10 mouse cellular contexts compared by ENCODE assay signal in the genomic region with DNA sequence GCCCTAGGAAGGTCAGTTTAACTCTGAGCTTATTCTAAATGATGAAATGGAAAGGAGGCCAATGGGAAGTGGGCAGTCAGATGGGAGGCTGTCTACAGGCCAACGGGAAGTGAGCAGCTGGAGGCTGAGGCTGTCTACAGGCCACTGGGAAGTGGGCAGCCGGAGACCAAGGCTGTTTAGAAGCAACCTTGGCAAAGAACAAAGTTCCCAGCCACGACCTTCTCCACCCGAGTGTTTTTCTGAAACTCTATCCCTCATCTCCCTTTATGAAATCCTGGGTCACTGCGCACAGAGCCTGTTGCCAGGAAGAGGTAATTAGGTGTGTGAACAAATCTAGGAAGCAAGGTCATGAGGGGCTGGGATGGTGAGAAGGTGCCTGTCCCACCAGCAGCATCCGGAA. TPM values are rescaled to one million over a fixed set of nuclear protein-coding genes. Genes with fewer than 3 reads are reported as not detected.
A peak's percentile ranks its signal among the peaks of the same experiment; 100 is the strongest.
DNase-seq lines count a peak whose midpoint lies in the region; ATAC-seq and TF ChIP-seq lines count a peak whose summit lies in the region.
"Had no signal": no experiment of that assay in that cellular context is flagged by ENCODE, and none has a peak within 500 bp of the region (broad histone marks: within the 10 kb centered on the region; RNA-seq: fewer than 3 reads in every experiment).

No protein-coding gene starts in this region.

- no peaks in the 10 kb centered on the region for H3K27me3 ChIP-seq in heart, adult 2 months (ENCODE audit: control insufficient read depth, insufficient read depth, low read length)
- H3K27me3 ChIP-seq in heart, embryonic 10.5 days (ENCODE audit: insufficient read depth, poor library complexity, severe bottlenecking): no peaks in the 10 kb centered on the region
- no peaks in the 10 kb centered on the region for H3K27me3 ChIP-seq in MEL (ENCODE audit: control insufficient read depth in 1 of 2, insufficient read depth in 2 of 2, low read length in 2 of 2)
- H3K27me3 ChIP-seq in intestine, embryonic 16.5 days (replicated peaks; ENCODE audit: control insufficient read depth, insufficient read depth, low read length): no peaks in the 10 kb centered on the region
- H3K27me3 ChIP-seq: neural tube, embryonic 15.5 days had no signal

- TF ChIP-seq POLR2A in heart, adult 2 months (IDR thresholded peaks at IDR 0.05; ENCODE audit: insufficient read depth, low read depth, low read length): no peak
- no peak for TF ChIP-seq POLR2A in MEL (IDR thresholded peaks at IDR 0.05; ENCODE audit: control insufficient read depth in 1 of 2, insufficient read depth in 1 of 2, low read depth in 1 of 2, low read length in 2 of 2, poor library complexity in 1 of 2)

- no peak for ATAC-seq in intestine, embryonic 16.5 days

- H3K9me3 ChIP-seq in heart, embryonic 10.5 days: no peaks in the 10 kb centered on the region
- H3K9me3 ChIP-seq in MEL (replicated peaks; ENCODE audit: insufficient read depth, low read length): no peaks in the 10 kb centered on the region
- no peaks in the 10 kb centered on the region for H3K9me3 ChIP-seq in intestine, embryonic 16.5 days (ENCODE audit: control insufficient read depth, low read length)
- H3K9me3 ChIP-seq: neural tube, embryonic 15.5 days had no signal

- H3K79me2 ChIP-seq in heart, adult 2 months (replicated peaks; ENCODE audit: control insufficient read depth, insufficient read depth, low read length): no peaks in the 10 kb centered on the region
- peaks cover 3% of the 10 kb centered on the region; the same call in 1 of the 2 replicates for H3K79me2 ChIP-seq in MEL (ENCODE audit: control insufficient read depth, insufficient read depth, low read length, poor library complexity)

- intact Hi-C loops in heart, adult 2 months (cut with DNase I): loop anchor here (2.0 kb wide), 1 partner anchor 25 kb away; a partner anchor contains a TSS

- H3K9ac ChIP-seq in heart, adult 2 months (ENCODE audit: low read depth, low read length): no peak overlapping the region
- H3K9ac ChIP-seq in MEL (ENCODE audit: control insufficient read depth, low read depth, low read length, poor library complexity, severe bottlenecking): peak overlapping the region; percentile 78; the same call in 1 of the 2 replicates
- H3K9ac ChIP-seq in intestine, embryonic 16.5 days (ENCODE audit: low read depth, low read length): no peak overlapping the region
- H3K9ac ChIP-seq: neural tube, embryonic 15.5 days had no signal

- no peaks in the 10 kb centered on the region; the same call in 1 of the 2 replicates for H3K36me3 ChIP-seq in heart, adult 2 months (ENCODE audit: control insufficient read depth, insufficient read depth, low read length)
- H3K36me3 ChIP-seq in heart, embryonic 10.5 days: peaks cover 48% of the 10 kb centered on the region
- H3K36me3 ChIP-seq in MEL (ENCODE audit: control insufficient read depth in 1 of 2, insufficient read depth in 2 of 2, low read length in 2 of 2): peaks cover 0 to 23% of the 10 kb centered on the region in 2 experiments; a peak in 2 of 4 replicates
- no peaks in the 10 kb centered on the region for H3K36me3 ChIP-seq in intestine, embryonic 16.5 days (ENCODE audit: control insufficient read depth, insufficient read depth, low read length)

- TF ChIP-seq EP300 in heart, adult 2 months (IDR thresholded peaks at IDR 0.05; ENCODE audit: insufficient read depth, low read depth, low read length): no peak
- TF ChIP-seq EP300 in MEL (IDR thresholded peaks at IDR 0.05; ENCODE audit: low read depth in 1 of 2, low read length in 2 of 2): no peak

- H3K4me2 ChIP-seq in intestine, embryonic 16.5 days (ENCODE audit: low read depth, low read length): no peak overlapping the region
- H3K4me2 ChIP-seq: neural tube, embryonic 15.5 days had no signal

- WGBS in heart, adult 2 months: 46% methylated on average over 6 of the region's 6 CpGs
- 75% methylated on average over 6 of the region's 6 CpGs for WGBS in heart, embryonic 10.5 days
- 67% methylated on average over 6 of the region's 6 CpGs for WGBS in intestine, embryonic 16.5 days

- TF ChIP-seq CTCF in heart, adult 2 months (IDR thresholded peaks at IDR 0.05): no peak
- TF ChIP-seq CTCF in MEL (IDR thresholded peaks at IDR 0.05 in 2 of 3, conservative IDR thresholded peaks at IDR 0.05 in 1 of 3; ENCODE audit: control insufficient read depth in 1 of 3, insufficient read depth in 1 of 3, low read depth in 2 of 3, low read length in 3 of 3, poor library complexity in 1 of 3, severe bottlenecking in 1 of 3): no peak

- no peak overlapping the region for H3K4me3 ChIP-seq in heart, adult 2 months
- no peak overlapping the region for H3K4me3 ChIP-seq in heart, embryonic 10.5 days
- no peak overlapping the region; a peak in 1 of 4 replicates for H3K4me3 ChIP-seq in MEL (ENCODE audit: control insufficient read depth in 1 of 2, insufficient read depth in 1 of 2, low read depth in 2 of 2, low read length in 2 of 2)
- no peak overlapping the region for H3K4me3 ChIP-seq in intestine, embryonic 16.5 days (ENCODE audit: low read length)
- H3K4me3 ChIP-seq: neural tube, embryonic 15.5 days had no signal

- no peak for TF ChIP-seq RAD21 in MEL (IDR thresholded peaks at IDR 0.05; ENCODE audit: low read depth, low read length)

- no peak for DNase-seq in heart, adult 2 months
- no peak for DNase-seq in heart, embryonic 10.5 days (ENCODE audit: low spot score)
- peak; percentile 48 for DNase-seq in MEL (ENCODE audit: low read depth, low spot score)
- DNase-seq in lung, postnatal 14 days: peak; percentile 51
- DNase-seq in yolk sac, embryonic 10.5 days (ENCODE audit: low spot score): no peak
- no peak for DNase-seq in frontal cortex, postnatal 10 days (ENCODE audit: low spot score in 2 of 2)
- no peak for DNase-seq in cerebellum, postnatal 4 days (ENCODE audit: low spot score in 2 of 2)
- DNase-seq: cerebellum, postnatal 14 days had no signal

- H3K27ac ChIP-seq in heart, adult 2 months: peak overlapping the region; percentile 79
- H3K27ac ChIP-seq in heart, embryonic 10.5 days: no peak overlapping the region
- H3K27ac ChIP-seq in MEL (ENCODE audit: control insufficient read depth, low read depth, low read length): peak overlapping the region; percentile 97
- H3K27ac ChIP-seq in intestine, embryonic 16.5 days (ENCODE audit: low read length): 0 out of 2 replicates have a peak overlapping the region, but pooled peaks have one; percentile 79

- peaks cover 20% of the 10 kb centered on the region for H3K4me1 ChIP-seq in heart, adult 2 months (ENCODE audit: control insufficient read depth, insufficient read depth, low read length)
- H3K4me1 ChIP-seq in heart, embryonic 10.5 days: peaks cover 61% of the 10 kb centered on the region
- peaks cover 18 to 30% of the 10 kb centered on the region in 2 experiments for H3K4me1 ChIP-seq in MEL (ENCODE audit: control insufficient read depth in 1 of 2, insufficient read depth in 2 of 2, low read length in 2 of 2)
- peaks cover 32% of the 10 kb centered on the region for H3K4me1 ChIP-seq in intestine, embryonic 16.5 days (ENCODE audit: control insufficient read depth, insufficient read depth, low read length)

TF ChIP-seq in MEL, 35 proteins besides CTCF, POLR2A, EP300 and RAD21:
- TF ChIP-seq RCOR1 (IDR thresholded peaks at IDR 0.05; ENCODE audit: low read depth, low read length) (no peak), MEF2A (IDR thresholded peaks at IDR 0.05; ENCODE audit: extremely low read depth, insufficient replicate concordance, low read depth, low read length, poor library complexity, severe bottlenecking) (no peak), HCFC1 (IDR thresholded peaks at IDR 0.05; ENCODE audit: low read depth, low read length) (no peak), MAZ (IDR thresholded peaks at IDR 0.05; ENCODE audit: low read depth, low read length) (no peak), MYB (IDR thresholded peaks at IDR 0.05; ENCODE audit: low read depth, low read length) (no peak), E2F4 (IDR thresholded peaks at IDR 0.05; ENCODE audit: borderline replicate concordance, low read depth, low read length) (no peak), GABPA (IDR thresholded peaks at IDR 0.05; ENCODE audit: low read depth, low read length) (no peak), NELFE (IDR thresholded peaks at IDR 0.05; ENCODE audit: low read depth, low read length) (no peak), ZNF384 (IDR thresholded peaks at IDR 0.05; ENCODE audit: low read depth, low read length) (no peak)

RNA-seq across cellular contexts. Expression of a gene that starts 25.3 kb away (rescaled TPM):
- total RNA-seq in heart, adult 2 months (2021): 10 to 100 TPM; 15.8 to 20.0 TPM
- polyA plus RNA-seq in heart, adult 2 months (2012; rRNA removed): 15.7 and 16.0 TPM in 2 replicates
- polyA plus RNA-seq in heart, embryonic 10.5 days (2016; fragmentation: Nextera tagmentation; extraction: Ambion mirVana): 42.2 and 53.8 TPM in 2 replicates
- total RNA-seq in MEL (2012; rRNA removed): 9.7 and 10.2 TPM in 2 replicates
- polyA plus RNA-seq in MEL (2012; ENCODE audit: insufficient read depth in 1 of 2, insufficient read length in 2 of 2, low read depth in 1 of 2, low replicate concordance in 2 of 2, missing spikeins in 1 of 2): 10 to 100 TPM in 1 of 2 experiments, not detected in 1; 13.6 TPM
- 39.2 and 43.9 TPM in 2 replicates for polyA plus RNA-seq in intestine, embryonic 16.5 days (2015; fragmentation: Nextera tagmentation; extraction: Ambion mirVana)

RNA-seq across cellular contexts. Expression of a gene that starts 47.8 kb away (rescaled TPM):
- total RNA-seq in heart, adult 2 months (2021): 10 to 100 TPM; 52.3 to 53.2 TPM
- polyA plus RNA-seq in heart, adult 2 months (2012; rRNA removed): 36.1 and 40.3 TPM in 2 replicates
- 3.4 and 3.9 TPM in 2 replicates for polyA plus RNA-seq in heart, embryonic 10.5 days (2016; fragmentation: Nextera tagmentation; extraction: Ambion mirVana)
- total RNA-seq in MEL (2012; rRNA removed): 3.7 and 3.9 TPM in 2 replicates
- 10 to 100 TPM in 1 of 2 experiments, not detected in 1; 11.3 TPM for polyA plus RNA-seq in MEL (2012; ENCODE audit: insufficient read depth in 1 of 2, insufficient read length in 2 of 2, low read depth in 1 of 2, low replicate concordance in 2 of 2, missing spikeins in 1 of 2)
- polyA plus RNA-seq in intestine, embryonic 16.5 days (2015; fragmentation: Nextera tagmentation; extraction: Ambion mirVana): 3.0 and 3.6 TPM in 2 replicates

Comparison
In these comparisons a context has a peak if more than half of its experiments do, and no peak if none do; other contexts are left out.
1. DNase-seq: peak in MEL (single experiment) and lung, postnatal 14 days (single experiment); none in heart, adult 2 months (0 of 2), heart, embryonic 10.5 days (single experiment), yolk sac, embryonic 10.5 days (single experiment), frontal cortex, postnatal 10 days (0 of 2) and cerebellum, postnatal 4 days (0 of 2).